Mouse (Mus musculus): ENCODE measurements around the gene Xylt2. TPM values are rescaled to one million over a fixed set of nuclear protein-coding genes. Genes with fewer than 3 reads are reported as not detected.

The Xylt2 gene
- polyA plus RNA-seq, 1 experiment from 2014 or later, result 13.0 TPM

Other genes with a start within 250 kb of the Xylt2 start
- 15.1 and 20.5 TPM in 2 replicates for gene Cacna1g, start 203.3 kb downstream of the Xylt2 start, polyA plus RNA-seq (2015; fragmentation: Nextera tagmentation; extraction: Ambion mirVana)
- 0.64 and 0.81 TPM in 2 replicates for gene Spata20, start 191.3 kb downstream of the Xylt2 start, polyA plus RNA-seq (2015; fragmentation: Nextera tagmentation; extraction: Ambion mirVana)
- gene Epn3, start 177.5 kb downstream of the Xylt2 start, polyA plus RNA-seq (2015; fragmentation: Nextera tagmentation; extraction: Ambion mirVana), result 2.8 and 3.0 TPM in 2 replicates
- gene Mycbpap, start 155.8 kb downstream of the Xylt2 start, polyA plus RNA-seq (2015; fragmentation: Nextera tagmentation; extraction: Ambion mirVana), result 3.7 and 5.5 TPM in 2 replicates
- 10.0 and 11.7 TPM in 2 replicates for gene Rsad1, start 128.3 kb downstream of the Xylt2 start, polyA plus RNA-seq (2015; fragmentation: Nextera tagmentation; extraction: Ambion mirVana)
- 0.39 and 0.72 TPM in 2 replicates for gene Chad, start 112.5 kb downstream of the Xylt2 start, polyA plus RNA-seq (2015; fragmentation: Nextera tagmentation; extraction: Ambion mirVana)
- gene Acsf2, start 75.6 kb downstream of the Xylt2 start, polyA plus RNA-seq (2015; fragmentation: Nextera tagmentation; extraction: Ambion mirVana), result 1.8 and 2.3 TPM in 2 replicates
- gene Lrrc59, start 47.7 kb downstream of the Xylt2 start, polyA plus RNA-seq (2015; fragmentation: Nextera tagmentation; extraction: Ambion mirVana), result 153 and 171 TPM in 2 replicates
- 141 and 157 TPM in 2 replicates for gene Mrpl27, start 23.7 kb downstream of the Xylt2 start, polyA plus RNA-seq (2015; fragmentation: Nextera tagmentation; extraction: Ambion mirVana)
- 3.5 and 4.4 TPM in 2 replicates for gene Eme1, start 23.6 kb downstream of the Xylt2 start, polyA plus RNA-seq (2015; fragmentation: Nextera tagmentation; extraction: Ambion mirVana)
- 0.27 and 0.35 TPM in 2 replicates for gene Gm11541, start 27.0 kb upstream of the Xylt2 start, polyA plus RNA-seq (2015; fragmentation: Nextera tagmentation; extraction: Ambion mirVana)
- gene Cdc34b, start 64.3 kb upstream of the Xylt2 start, polyA plus RNA-seq (2015; fragmentation: Nextera tagmentation; extraction: Ambion mirVana), result 0.26 TPM in 1 of 2 replicates, not detected in the other
- not detected in 2 replicates for gene Tmem92, start 105.2 kb upstream of the Xylt2 start, polyA plus RNA-seq (2015; fragmentation: Nextera tagmentation; extraction: Ambion mirVana)

Data from hindbrain, embryonic 16.5 days (tissue).